Mouse (Mus musculus) limb, embryonic 10.5 days (tissue): Measurements from ENCODE around the gene Zbtb7b. TPM values are rescaled to one million over a fixed set of nuclear protein-coding genes. Genes with fewer than 3 reads are reported as not detected.

Experiments
- DNase-seq: peaks from one replicate; pipeline ENCODE4 v3.0.0-alpha.2; 2017; ENCODE audit warnings: low spot score
- H3K27ac ChIP-seq: fragments of 300-500 bp; sonication (generic); 2 replicates; pipeline ENCODE4 v1.5.1; 2016; ENCODE audit warnings: mild to moderate bottlenecking
- H3K27me3 ChIP-seq: fragments of 300-500 bp; sonication (generic); 2 replicates; pipeline ENCODE4 v1.6.1; 2016; ENCODE audit warnings: low read depth, mild to moderate bottlenecking; ENCODE audit not compliant: poor library complexity, severe bottlenecking
- H3K36me3 ChIP-seq: fragments of 300-500 bp; sonication (generic); 2 replicates; pipeline ENCODE4 v1.6.1; 2016; ENCODE audit warnings: mild to moderate bottlenecking, moderate library complexity
- H3K4me1 ChIP-seq: fragments of 300-500 bp; sonication (generic); 2 replicates; pipeline ENCODE4 v1.6.1; 2016
- H3K4me3 ChIP-seq: fragments of 300-500 bp; sonication (generic); 2 replicates; pipeline ENCODE4 v1.5.1; 2016; ENCODE audit warnings: mild to moderate bottlenecking, moderate library complexity
- H3K9me3 ChIP-seq: fragments of 300-500 bp; sonication (generic); replicated peaks from 2 replicates; pipeline ENCODE4 v1.6.1; 2016; ENCODE audit warnings: mild to moderate bottlenecking
- WGBS: fragments of 180-500 bp; shearing (Covaris S2); methylation state at CpG from one replicate; pipeline ENCODE4 v1.1.7; 2016; 5-methylcytosine and 5-hydroxymethylcytosine counted together
- polyA plus RNA-seq: library from polyadenylated mRNA; unstranded; fragments of >200 nt; fragmentation: Nextera tagmentation; extraction: Ambion mirVana; gene quantifications from 2 replicates; pipeline ENCODE4 v1.2.1, GENCODE M21; 2016

Gene Zbtb7b
- polyA plus RNA-seq, 1 experiment from 2014 or later = 0.49 TPM

- H3K27ac ChIP-seq = no peak overlapping the region
- WGBS = 57% methylated on average over 10 of the region's 10 CpGs
- no peak overlapping the region for H3K4me3 ChIP-seq
- peaks cover 36% of the 10 kb centered on the region for H3K36me3 ChIP-seq
- peaks cover 87% of the 10 kb centered on the region for H3K4me1 ChIP-seq
- H3K9me3 ChIP-seq = no peaks in the 10 kb centered on the region
- 0 out of 2 replicates have a peak, but pooled peaks cover 5% of the 10 kb centered on the region for H3K27me3 ChIP-seq
- no peak for DNase-seq
Observed at GRCm38 (mm10) chr3:89332013-89332412, 62.6 kb downstream of the Zbtb7b start.

- Histone ChIP-seq H3K27me3 (0 out of 2 replicates have a peak, but pooled peaks cover 5% of the 10 kb centered on the region), H3K9me3 (no peaks in the 10 kb centered on the region), H3K4me3 (no peak overlapping the region), H3K27ac (0 out of 2 replicates have a peak overlapping the region, but pooled peaks have one; percentile 6), H3K36me3 (peaks cover 36% of the 10 kb centered on the region), H3K4me1 (peaks cover 87% of the 10 kb centered on the region)
- WGBS = 76% methylated on average over 13 of the region's 13 CpGs
- DNase-seq = peak; percentile 34
Observed at GRCm38 (mm10) chr3:89331561-89331960, 63.0 kb downstream of the Zbtb7b start.

- H3K9me3 ChIP-seq = no peaks in the 10 kb centered on the region
- peaks cover 84% of the 10 kb centered on the region for H3K4me1 ChIP-seq
- H3K27ac ChIP-seq = no peak overlapping the region
- DNase-seq = peak; percentile 51
- 0 out of 2 replicates have a peak overlapping the region, but pooled peaks have one; percentile 4 for H3K4me3 ChIP-seq
- 0 out of 2 replicates have a peak, but pooled peaks cover 5% of the 10 kb centered on the region for H3K27me3 ChIP-seq
- H3K36me3 ChIP-seq = peaks cover 36% of the 10 kb centered on the region
- 21% methylated on average over 10 of the region's 10 CpGs for WGBS
Observed at GRCm38 (mm10) chr3:89330948-89331347, 63.6 kb downstream of the Zbtb7b start.

DNA sequence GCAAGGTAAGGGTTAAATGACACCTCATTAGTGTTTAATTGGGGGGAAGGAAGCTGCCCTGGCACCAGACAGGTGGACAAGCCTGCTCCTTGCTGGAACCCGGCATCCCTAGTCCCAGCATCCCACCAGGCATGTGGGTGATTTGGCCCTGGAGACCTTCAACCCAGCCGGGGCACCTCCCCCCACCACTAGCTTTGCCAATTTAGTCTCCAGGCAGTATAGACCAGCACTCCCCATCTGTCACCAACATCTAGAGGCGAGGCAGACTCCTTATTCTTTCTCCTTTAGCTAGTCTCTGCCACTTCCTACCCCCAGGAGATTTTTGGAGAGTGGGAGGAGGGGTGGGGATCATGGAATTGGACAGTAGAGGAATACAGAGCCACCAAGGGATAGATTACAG is 64.2 kb downstream of the Zbtb7b start:
- no peak for DNase-seq
- H3K4me1 ChIP-seq = peaks cover 79% of the 10 kb centered on the region
- H3K4me3 ChIP-seq = no peak overlapping the region
- H3K27ac ChIP-seq = no peak overlapping the region
- H3K36me3 ChIP-seq = peaks cover 31% of the 10 kb centered on the region
- H3K27me3 ChIP-seq = 0 out of 2 replicates have a peak, but pooled peaks cover 5% of the 10 kb centered on the region
- WGBS = 52% methylated on average over 3 of the region's 3 CpGs
- no peaks in the 10 kb centered on the region for H3K9me3 ChIP-seq

GRCm38 (mm10) chr3:89328623-89329022 is 66.0 kb downstream of the Zbtb7b start:
- Histone ChIP-seq H3K27me3 (peaks cover 6% of the 10 kb centered on the region; the same call in 1 of the 2 replicates), H3K27ac (peak overlapping the region; percentile 19; the same call in 1 of the 2 replicates), H3K9me3 (no peaks in the 10 kb centered on the region), H3K4me1 (peaks cover 65% of the 10 kb centered on the region), H3K36me3 (peaks cover 14% of the 10 kb centered on the region), H3K4me3 (no peak overlapping the region)
- WGBS = 13% methylated on average over 4 of the region's 4 CpGs
- DNase-seq = no peak

Other genes with a start within 250 kb of the Zbtb7b start
- 1.3 and 1.6 TPM in 2 replicates for gene Hcn3, start 234.6 kb downstream of the Zbtb7b start, polyA plus RNA-seq
- gene Clk2, start 230.0 kb downstream of the Zbtb7b start, polyA plus RNA-seq = 40.1 and 44.8 TPM in 2 replicates
- gene Scamp3, start 217.3 kb downstream of the Zbtb7b start, polyA plus RNA-seq = 115 and 119 TPM in 2 replicates
- 32.2 and 35.0 TPM in 2 replicates for gene Fam189b, start 211.6 kb downstream of the Zbtb7b start, polyA plus RNA-seq
- gene Gba, start 191.8 kb downstream of the Zbtb7b start, polyA plus RNA-seq = 34.8 and 34.9 TPM in 2 replicates
- 12.2 and 26.8 TPM in 2 replicates for gene Thbs3, start 179.6 kb downstream of the Zbtb7b start, polyA plus RNA-seq
- 250 and 265 TPM in 2 replicates for gene Mtx1, start 167.7 kb downstream of the Zbtb7b start, polyA plus RNA-seq
- gene Muc1, start 165.7 kb downstream of the Zbtb7b start, polyA plus RNA-seq = 0.24 and 0.74 TPM in 2 replicates
- gene Krtcap2, start 148.8 kb downstream of the Zbtb7b start, polyA plus RNA-seq = 272 and 282 TPM in 2 replicates
- gene Trim46, start 148.5 kb downstream of the Zbtb7b start, polyA plus RNA-seq = 3.4 and 6.1 TPM in 2 replicates
- 82.5 and 84.0 TPM in 2 replicates for gene Dpm3, start 135.4 kb downstream of the Zbtb7b start, polyA plus RNA-seq
- gene Slc50a1, start 124.2 kb downstream of the Zbtb7b start, polyA plus RNA-seq = 33.2 and 41.3 TPM in 2 replicates
- gene Efna1, start 113.6 kb downstream of the Zbtb7b start, polyA plus RNA-seq = 29.8 and 36.8 TPM in 2 replicates
- 13.2 and 18.4 TPM in 2 replicates for gene Efna3, start 71.8 kb downstream of the Zbtb7b start, polyA plus RNA-seq
- 47.4 and 53.4 TPM in 2 replicates for gene Efna4, start 56.7 kb downstream of the Zbtb7b start, polyA plus RNA-seq
- gene Adam15, start 44.8 kb downstream of the Zbtb7b start, polyA plus RNA-seq = 29.4 TPM in 2 replicates
- 0.24 TPM in 1 of 2 replicates, not detected in the other for gene Dcst2, start 32.8 kb downstream of the Zbtb7b start, polyA plus RNA-seq
- 0.25 and 0.30 TPM in 2 replicates for gene Dcst1, start 29.5 kb downstream of the Zbtb7b start, polyA plus RNA-seq
- gene Lenep, start 8.0 kb upstream of the Zbtb7b start, polyA plus RNA-seq = 0.26 TPM in 1 of 2 replicates, not detected in the other
- 22.2 and 26.1 TPM in 2 replicates for gene Flad1, start 17.1 kb upstream of the Zbtb7b start, polyA plus RNA-seq
- 898 and 922 TPM in 2 replicates for gene Cks1b, start 23.6 kb upstream of the Zbtb7b start, polyA plus RNA-seq
- 82.6 and 96.2 TPM in 2 replicates for gene Shc1, start 23.7 kb upstream of the Zbtb7b start, polyA plus RNA-seq
- 50.7 and 53.5 TPM in 2 replicates for gene Pygo2, start 35.4 kb upstream of the Zbtb7b start, polyA plus RNA-seq
- 13.0 and 19.2 TPM in 2 replicates for gene Pbxip1, start 41.9 kb upstream of the Zbtb7b start, polyA plus RNA-seq
- gene Pmvk, start 59.8 kb upstream of the Zbtb7b start, polyA plus RNA-seq = 63.6 and 65.9 TPM in 2 replicates
- 0.43 and 0.74 TPM in 2 replicates for gene Kcnn3, start 125.4 kb upstream of the Zbtb7b start, polyA plus RNA-seq